Mouse (Mus musculus) naive thymus-derived CD4-positive, alpha-beta T cell, adult 5 months (primary cell): Measurements from ENCODE around the gene Zfp534. TPM values are rescaled to one million over a fixed set of nuclear protein-coding genes. Genes with fewer than 3 reads are reported as not detected.

Experiments
- polyA plus RNA-seq: library from polyadenylated mRNA; unstranded; fragments of 100-300 nt; shearing (Covaris generic); gene quantifications from one replicate; pipeline ENCODE4 v1.2.1, GENCODE M21; 2017

The Zfp534 gene
- 0.29 TPM for polyA plus RNA-seq

DNA sequence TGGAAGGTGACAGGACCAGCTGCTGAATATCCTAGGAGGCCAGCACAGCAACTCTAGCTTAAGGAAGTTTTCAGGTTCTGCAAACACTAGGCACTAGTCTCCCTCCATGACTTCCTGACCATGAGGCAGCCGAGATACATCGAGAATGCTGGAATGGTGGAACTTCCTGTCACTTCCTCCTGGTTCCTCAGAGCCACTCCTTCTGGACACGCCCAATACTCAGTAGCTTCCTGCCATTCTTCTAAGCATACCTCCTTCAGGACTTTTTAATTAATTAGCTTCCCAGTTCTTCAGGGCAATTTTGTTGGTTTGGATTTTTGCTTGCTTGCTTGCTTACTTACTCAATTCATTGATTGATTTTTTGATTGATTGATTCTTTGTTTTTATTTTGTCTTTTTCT, at the start of gene Zfp534:
TSS of gene Zfp534 (minus strand) at position 101 of the 400 bp plus-strand sequence.

GRCm38 (mm10) chr4:147642413-147642812, 59.9 kb downstream of the Zfp534 start, which contains the start of gene Zfp979:
TSS of gene Zfp979 (minus strand) at chr4:147642513.

Other genes with a start within 250 kb of the Zfp534 start
- gene Zfp982, start 210.1 kb downstream of the Zfp534 start, polyA plus RNA-seq, result 0.31 TPM
- 0.24 TPM for gene Gm16503, start 162.3 kb downstream of the Zfp534 start, polyA plus RNA-seq
- 0.49 TPM for gene Zfp985, start 149.3 kb downstream of the Zfp534 start, polyA plus RNA-seq
- 0.49 TPM for gene Zfp979, start 60.0 kb downstream of the Zfp534 start, polyA plus RNA-seq
- 10.3 TPM for gene Zfp984, start 107.2 kb upstream of the Zfp534 start, polyA plus RNA-seq
- gene Zfp933, start 145.8 kb upstream of the Zfp534 start, polyA plus RNA-seq, result 2.2 TPM
- 86.4 TPM for gene Miip, start 166.3 kb upstream of the Zfp534 start, polyA plus RNA-seq
- 4.1 TPM for gene Fv1, start 166.4 kb upstream of the Zfp534 start, polyA plus RNA-seq
- gene Mfn2, start 202.2 kb upstream of the Zfp534 start, polyA plus RNA-seq, result 34.7 TPM
- 8.2 TPM for gene Plod1, start 234.2 kb upstream of the Zfp534 start, polyA plus RNA-seq
- 92.5 TPM for gene 2510039O18Rik, start 238.3 kb upstream of the Zfp534 start, polyA plus RNA-seq